Mouse (Mus musculus) thymus, adult 2 months (tissue): ENCODE measurements around the gene Pitpnm3.
"Not testable (repeated sequence)": the region's sequence is repeated elsewhere in the genome, so short reads cannot be mapped to it uniquely, and the experiment has no call there.

Experiments used
- CTCF ChIP-seq: fragments of 200-500 bp; IDR thresholded peaks from 2 replicates; pipeline ENCODE4 v1.5.1; 2012; ENCODE audit warnings: mild to moderate bottlenecking, control low read depth, low read length, moderate library complexity, borderline replicate concordance; ENCODE audit not compliant: control insufficient read depth, poor library complexity, insufficient read depth; ENCODE audit errors: extremely low read depth
- POLR2A ChIP-seq: fragments of 200-500 bp; IDR thresholded peaks from 2 replicates; pipeline ENCODE4 v1.6.1; 2012; ENCODE audit warnings: mild to moderate bottlenecking, low read length, control low read depth, moderate library complexity; ENCODE audit not compliant: control insufficient read depth, poor library complexity, insufficient read depth; ENCODE audit errors: extremely low read depth

DNA sequence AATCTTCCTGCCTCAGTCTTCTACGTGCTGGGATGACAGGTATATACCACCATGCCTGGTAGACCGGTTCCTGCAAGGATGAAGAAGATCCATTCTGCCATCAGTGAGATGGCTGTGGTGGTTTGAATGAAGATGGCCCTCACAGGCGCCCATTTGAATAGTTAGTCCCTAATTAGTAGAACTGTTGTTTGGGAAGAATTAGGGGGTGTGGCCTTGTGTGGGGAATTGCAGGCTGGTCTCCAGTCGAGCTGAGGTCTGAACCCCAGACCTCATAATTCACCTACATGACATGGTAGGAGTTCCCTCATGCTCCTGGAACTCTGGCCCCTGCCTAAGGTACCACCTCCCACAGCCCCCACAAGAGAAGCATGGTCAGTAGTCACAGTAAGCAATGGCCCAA, 36.3 kb upstream of the Pitpnm3 start:
- not testable (repeated sequence) for TF ChIP-seq CTCF, POLR2A
